Mouse (Mus musculus) adrenal gland, postnatal 14 days (tissue): ENCODE data around the gene Spint5. TPM values are rescaled to one million over a fixed set of nuclear protein-coding genes. Genes with fewer than 3 reads are reported as not detected.

ENCODE experiments used
- DNase-seq: peaks from one replicate; pipeline ENCODE4 v3.0.0; 2021; ENCODE audit warnings: mixed read lengths
- total RNA-seq: library from RNA; stranded (reverse); gene quantifications from 2 replicates; pipeline ENCODE4 v1.2.3, GENCODE M21; 2021

Spint5 gene
- total RNA-seq, 1 experiment from 2014 or later = not detected

DNA sequence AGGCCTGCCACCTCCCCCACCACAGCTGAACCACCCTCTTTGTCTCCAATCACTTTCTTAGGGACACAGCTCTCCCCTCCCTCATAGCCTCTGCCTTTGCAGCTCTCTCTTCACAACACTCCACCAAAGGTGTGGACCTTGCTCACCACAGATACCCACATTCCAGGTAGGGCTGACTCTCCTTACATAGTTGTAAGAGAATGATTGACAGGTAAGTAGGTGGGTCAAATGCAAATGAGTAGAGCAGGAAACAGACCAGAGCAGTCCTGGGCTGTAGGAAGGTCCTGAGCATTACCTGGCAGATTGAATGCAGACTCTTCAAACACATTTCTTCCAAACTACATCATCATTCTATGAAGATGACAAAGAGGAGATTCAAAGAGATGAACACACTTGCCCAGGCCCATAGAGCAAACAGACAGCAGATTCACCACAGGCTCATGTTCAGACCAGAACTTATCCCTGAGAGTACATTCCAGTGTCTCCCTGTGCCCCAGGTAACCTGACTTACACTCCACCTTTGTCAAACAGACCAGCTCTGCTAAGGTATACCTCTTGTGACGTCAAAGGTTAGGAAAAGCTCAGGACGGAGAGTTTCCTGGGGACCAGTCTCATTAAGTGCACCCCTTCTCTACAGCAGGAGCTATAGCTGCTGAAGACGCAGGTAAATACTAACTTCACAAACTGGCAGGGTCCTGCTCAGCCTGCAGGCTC, 22.4 kb downstream of the Spint5 start:
- DNase-seq = no peak

DNA sequence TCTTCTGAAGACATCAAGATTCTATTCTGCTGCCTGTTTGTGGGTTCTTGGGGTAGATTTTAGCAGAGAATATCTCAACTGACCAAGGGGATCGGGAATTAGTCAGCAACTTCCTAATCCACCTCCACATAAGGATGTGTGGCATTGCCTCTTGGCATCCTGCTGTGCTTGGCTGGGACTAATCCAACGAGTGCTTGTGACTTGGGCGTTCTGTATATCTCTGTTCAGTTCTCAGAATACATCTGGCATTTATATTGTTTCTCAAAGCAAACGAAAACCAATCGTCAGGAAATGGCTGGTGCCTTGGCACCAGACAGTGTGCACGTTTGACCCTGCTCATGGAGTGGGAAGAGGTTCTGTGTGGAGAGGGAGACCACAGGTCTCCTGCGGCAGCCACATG, 24.8 kb downstream of the Spint5 start:
- no peak for DNase-seq

DNA sequence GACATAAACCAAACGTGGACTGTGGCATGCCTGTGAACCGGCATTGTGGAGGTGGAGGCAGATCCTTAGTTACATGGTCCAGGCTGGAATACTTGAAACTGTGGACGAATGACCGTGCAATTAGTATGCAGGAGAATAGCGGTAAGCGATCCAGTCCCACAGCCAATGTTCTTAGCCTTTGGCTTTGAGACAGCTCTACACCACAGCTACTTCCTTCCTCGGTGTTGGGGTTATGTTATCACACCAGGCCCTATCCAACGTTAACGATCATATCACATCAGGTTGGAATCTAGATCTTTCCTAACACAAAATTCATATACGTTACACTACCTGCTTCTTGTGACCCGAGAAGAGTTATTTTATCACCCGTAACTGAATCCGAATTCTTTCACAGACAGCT, 29.9 kb downstream of the Spint5 start:
- no peak for DNase-seq

DNA sequence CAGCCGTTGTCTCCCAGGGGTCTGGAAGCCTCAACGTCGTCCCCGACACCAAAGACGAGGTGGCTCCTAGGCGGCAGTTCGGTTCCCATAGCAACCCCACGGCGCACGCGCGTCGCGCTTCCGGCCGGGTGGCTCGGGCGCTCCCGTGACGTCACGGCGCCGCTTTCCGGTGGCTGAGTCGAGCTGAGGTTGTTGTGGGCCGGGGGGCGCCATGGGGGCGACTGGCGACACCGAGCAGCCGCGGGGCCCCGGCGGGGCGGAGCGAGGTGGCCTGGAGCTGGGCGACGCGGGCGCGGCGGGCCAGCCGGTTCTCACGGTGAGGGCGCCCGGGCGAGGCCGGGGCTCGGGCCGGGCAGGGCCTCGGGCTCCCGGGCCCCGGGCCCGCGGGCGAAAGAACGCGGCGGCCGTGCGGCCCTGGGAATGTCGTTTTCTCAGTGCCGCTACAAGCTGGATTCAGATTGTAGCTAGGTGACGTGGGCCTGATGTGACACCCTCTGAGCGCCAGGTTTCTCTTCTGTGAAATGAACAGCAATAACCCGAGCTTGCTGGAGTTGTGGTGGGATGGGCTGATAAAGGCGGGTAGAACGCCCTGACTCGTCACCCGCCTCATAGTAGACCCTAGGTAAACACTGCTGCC, 30.9 kb downstream of the Spint5 start, which contains the start of the genes Wfdc3 and Dnttip1:
Gene Wfdc3, minus strand, starts transcription at position 89 of the 637 bp plus-strand sequence.
Gene Dnttip1, plus strand, starts transcription at position 141 of the 637 bp plus-strand sequence.
- peak; percentile 97 for DNase-seq

DNA sequence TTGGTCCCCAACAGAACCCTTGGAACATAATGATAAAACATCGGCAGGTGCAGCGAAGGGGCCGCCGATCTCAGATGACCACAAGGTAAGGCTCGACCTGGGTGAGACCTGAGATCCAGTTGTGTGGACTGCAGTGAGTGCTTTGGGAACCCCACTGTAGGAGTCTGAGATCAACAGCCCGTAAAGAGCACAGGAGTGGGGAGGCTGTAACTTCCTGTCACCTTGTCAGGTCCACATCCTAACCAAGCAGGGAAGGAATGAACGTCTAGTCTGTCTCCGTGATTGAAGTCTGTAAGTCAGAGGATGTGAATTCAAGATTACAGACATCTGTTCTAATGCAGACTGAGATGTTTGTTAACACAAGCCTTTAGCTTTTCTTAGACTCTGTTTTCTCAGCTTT, 31.6 kb downstream of the Spint5 start:
- DNase-seq = peak; percentile 9

DNA sequence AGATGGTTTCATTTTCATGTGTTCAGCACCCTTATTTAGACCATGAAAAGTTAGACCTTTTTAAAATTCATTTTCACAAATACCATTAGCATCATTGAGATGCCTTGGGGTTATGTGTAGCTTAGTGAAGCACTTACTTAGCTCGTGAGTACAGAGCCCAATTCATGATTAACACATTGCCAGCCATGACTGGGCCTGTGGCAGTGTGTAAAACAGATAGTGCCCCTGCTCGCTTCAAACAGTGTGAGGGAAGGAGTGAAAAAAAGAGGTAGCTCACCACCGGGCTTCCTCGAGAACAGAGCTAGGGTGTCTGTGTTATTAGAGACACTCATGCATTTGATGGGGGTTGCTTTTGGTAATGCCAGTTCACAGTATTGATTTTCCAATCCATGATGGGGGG, 33.1 kb downstream of the Spint5 start:
- DNase-seq = no peak

DNA sequence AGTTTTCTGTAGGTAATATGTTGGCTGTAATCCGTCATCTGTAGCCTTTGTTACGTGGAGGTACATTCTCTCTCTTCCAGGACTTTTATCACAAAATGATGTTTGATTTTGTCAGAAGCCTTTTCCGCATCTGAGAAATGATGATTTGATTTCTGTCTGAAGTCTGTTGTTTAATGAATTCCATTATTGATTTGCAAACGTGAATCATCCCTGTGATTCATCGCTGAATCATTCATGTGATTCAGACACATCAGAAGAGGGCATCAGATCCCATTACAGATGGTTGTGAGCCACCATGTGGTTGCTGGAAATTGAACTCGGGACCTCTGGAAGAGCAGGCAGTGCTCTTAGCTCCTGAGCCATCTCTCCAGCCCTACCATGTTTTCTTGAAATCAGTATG, 33.9 kb downstream of the Spint5 start:
- DNase-seq = no peak

DNA sequence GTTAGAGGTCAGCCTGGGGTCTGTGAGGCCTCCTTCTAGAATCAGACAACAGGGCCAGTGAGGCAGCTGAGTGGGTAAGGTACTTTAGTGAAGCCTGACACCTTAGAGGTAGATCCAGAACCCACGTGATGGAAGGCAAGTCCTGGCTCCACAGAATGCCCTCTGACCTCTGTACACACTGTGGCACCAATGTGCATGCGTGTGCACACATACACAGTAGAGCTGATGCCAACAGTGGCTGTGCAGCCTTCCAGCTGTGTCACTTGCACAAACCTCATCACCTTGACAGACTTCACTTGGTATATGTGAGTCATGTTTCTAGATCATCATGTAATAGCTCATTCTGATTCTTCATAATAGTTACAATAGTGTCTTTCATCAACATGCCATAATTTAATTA, 37.3 kb downstream of the Spint5 start:
- no peak for DNase-seq

DNA sequence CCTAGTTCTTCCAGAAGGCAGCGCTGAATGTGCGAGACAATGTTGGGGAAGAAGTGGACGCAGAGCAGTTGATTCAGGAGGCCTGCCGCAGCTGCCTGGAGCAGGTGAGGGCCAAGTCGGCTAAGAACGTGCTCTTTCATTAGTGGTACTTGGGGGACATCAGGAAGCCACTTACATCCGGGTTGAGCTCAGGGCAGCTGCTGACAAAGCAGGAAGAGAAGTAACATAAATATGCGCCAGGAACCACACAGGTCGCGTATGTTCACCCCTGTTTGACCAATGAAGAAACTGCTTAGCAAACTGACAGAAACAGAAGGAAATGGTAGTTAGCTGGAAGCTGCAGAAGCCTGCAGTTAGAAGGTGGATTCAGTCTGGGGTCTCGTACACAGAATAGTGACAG, 39.0 kb downstream of the Spint5 start:
- no peak for DNase-seq

DNA sequence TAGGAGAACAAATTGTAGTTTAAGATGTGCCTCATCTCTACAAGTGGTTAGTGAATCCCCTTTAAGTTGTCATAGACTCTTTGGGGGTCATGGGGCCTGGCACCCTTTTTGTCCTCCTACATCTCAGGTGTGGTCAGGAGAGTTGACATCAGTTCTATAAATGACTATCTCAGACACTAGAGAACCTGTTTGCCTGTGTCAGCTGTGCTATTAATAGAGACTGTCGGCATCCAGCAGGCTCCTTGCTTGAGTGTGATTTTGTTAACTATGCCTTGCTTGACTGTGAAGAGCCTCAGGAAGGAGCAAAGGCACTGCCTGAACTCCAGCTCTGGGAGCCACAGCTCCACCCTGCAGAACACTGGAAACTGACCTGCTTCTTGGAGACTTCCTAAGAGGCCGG, 39.7 kb downstream of the Spint5 start:
- no peak for DNase-seq

DNA sequence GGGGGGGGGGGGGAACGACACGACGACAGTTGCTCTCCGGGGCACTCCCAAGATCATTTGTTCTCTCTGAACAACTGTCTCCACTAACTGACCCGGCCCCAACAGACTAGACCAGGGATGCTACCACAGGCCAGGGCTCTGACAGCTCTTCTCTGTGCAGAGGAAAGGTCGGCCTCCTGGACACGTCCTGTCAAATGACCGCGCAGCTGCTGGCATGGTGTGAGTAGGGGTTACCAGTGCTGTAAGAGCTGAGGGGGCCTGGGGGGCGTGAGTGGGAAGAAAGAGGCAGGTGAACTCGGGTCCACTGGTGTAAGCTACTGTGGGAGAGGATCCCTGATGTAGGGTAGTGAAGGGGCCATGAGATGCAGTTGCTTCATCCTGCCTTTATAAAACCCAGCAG, 42.7 kb downstream of the Spint5 start:
- DNase-seq = no peak

DNA sequence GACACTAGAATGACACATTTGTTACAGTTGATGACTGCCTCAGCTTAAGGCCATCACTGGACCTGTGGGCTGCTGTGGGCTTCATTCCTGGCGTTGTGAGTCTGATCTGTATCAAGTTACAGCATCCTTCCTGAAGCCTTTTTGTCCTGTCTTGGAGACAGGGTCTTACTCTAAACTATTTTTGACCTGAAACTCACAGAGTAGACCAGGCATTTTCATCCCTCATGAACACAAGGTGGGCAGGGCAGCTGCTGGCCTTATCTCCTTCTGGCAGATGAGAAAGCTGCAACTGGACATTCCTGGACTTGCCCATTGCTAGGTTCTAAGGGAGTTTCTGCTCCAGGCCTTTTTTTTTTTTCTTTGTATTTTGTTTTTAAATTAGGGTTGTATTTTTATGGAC, 43.6 kb downstream of the Spint5 start:
- no peak for DNase-seq

DNA sequence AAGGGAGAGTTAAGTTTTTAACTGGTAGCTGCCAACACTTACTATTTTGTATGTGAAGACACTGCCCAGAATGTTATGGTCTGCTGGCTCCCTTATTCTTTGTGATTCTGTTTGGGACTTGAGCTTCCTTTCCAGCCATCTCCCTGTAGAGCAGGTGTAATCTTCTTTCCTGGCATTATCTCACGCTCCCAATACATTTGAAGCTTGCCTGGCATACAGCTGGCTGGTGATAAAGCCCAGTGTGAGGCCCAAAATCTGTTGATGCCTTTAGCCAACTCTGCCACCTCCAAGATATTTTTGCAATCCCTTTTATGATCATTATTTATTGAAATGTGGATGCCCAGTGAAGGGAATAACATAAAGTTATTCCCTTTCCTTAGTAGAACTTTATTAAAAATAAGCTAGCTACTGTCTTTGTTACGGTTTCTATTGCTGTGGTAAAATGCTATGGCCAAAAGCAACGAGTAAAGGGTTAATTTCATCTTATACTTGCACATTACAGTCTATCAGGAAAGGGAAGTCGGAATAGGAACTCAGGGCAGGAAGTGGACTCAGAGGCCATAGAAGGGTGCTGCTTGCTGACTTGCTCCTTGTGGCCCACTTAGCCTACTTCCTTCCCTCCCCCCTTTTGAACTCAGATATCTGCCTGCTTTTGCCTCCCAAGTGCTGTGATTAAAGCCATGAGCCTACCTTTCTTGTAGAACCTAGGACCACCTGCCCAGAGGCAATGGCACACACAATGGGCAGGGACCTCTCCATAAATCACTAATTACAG, 45.1 kb downstream of the Spint5 start:
- DNase-seq = no peak

DNA sequence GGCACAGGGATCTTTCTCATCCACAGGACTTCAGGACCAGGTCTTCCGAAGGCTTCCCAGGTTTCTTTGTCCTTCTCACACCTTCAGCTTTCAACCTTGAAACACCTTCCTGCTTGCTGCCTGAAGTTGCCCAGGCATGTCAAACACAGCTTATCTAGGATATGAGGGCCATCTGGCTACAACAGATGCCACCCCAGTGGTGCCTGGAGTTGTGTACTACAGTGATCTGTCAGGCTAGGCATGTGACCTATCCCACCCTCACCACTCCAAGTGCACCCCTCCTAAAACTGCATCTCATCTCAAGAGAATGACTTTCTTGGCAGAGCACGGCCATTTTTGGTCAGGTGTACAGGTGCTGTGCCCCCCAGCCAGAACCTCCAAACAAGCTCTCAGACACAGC, 46.4 kb downstream of the Spint5 start:
- DNase-seq = no peak

DNA sequence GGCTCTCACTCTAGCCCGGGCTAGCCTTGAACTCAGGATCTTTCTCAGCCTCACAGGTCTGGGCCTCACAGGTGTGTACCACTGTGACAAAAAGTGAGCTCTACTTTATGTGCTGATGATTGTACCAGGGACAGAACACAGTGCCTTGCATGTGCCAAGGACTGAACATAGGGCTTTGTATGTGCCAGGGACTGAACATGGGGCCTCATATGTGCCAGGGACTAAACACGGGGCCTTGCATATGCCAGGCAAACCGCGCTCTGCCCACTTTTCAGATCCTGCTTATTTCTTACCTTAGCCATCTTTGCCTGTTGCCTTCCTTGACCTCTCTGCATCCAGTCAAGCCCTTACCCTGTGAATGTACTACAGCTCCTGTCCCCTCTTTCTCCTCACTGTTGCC, 46.9 kb downstream of the Spint5 start:
- DNase-seq = no peak

DNA sequence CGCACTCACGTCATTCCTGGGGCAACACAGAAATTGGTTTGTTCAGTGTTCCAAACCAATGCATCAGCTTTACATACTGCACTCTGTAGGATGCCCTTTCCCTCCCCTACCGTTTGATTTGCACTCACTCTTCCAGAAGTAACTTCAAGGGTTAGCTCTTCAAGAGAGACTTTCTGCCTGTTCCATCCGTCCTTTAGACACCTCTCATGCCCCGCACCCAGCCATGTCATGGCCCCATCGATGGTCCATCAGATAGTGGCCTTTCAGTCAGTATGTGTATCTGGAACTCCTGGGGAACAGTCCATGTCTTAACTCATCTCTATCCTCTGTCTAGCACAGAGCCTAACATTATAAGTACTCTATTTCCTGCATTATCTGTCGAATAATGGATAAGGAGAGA, 47.5 kb downstream of the Spint5 start:
- DNase-seq = no peak

DNA sequence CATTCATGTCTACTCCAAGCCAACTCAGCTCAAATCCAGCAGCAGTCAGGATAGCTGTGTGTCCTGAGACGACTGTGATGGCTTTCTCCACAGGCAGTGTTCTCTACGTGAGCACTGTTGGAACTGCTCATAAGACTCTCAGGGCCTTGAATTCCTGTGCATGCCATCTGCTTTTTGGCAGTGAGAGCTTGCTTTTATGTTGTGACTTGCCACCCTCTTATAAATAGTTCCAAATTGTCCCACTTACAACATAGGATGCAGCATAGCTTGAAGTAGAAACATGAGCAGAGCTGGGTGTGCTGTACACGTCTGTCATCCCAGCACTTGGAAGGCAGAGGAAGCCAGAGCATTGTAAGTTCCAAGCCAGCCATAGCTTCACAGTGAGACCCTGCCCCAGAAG, 50.7 kb downstream of the Spint5 start:
- DNase-seq = no peak

Other genes starting within 250 kb of the Spint5 start
- gene Trp53tg5, start 241.6 kb upstream of the Spint5 start, total RNA-seq = not detected in 2 replicates
- 10.0 and 13.8 TPM in 2 replicates for gene Dbndd2, start 229.2 kb upstream of the Spint5 start, total RNA-seq
- gene Pigt, start 217.8 kb upstream of the Spint5 start, total RNA-seq = 85.2 and 89.0 TPM in 2 replicates
- 2.1 TPM in 1 of 2 replicates, not detected in the other for gene Wfdc2, start 152.9 kb upstream of the Spint5 start, total RNA-seq
- gene Spint3, start 141.8 kb upstream of the Spint5 start, total RNA-seq = not detected in 2 replicates
- gene Wfdc6a, start 129.9 kb upstream of the Spint5 start, total RNA-seq = 0.49 and 1.2 TPM in 2 replicates
- gene Eppin, start 121.7 kb upstream of the Spint5 start, total RNA-seq = not detected in 2 replicates
- not detected in 2 replicates for gene Wfdc6b, start 101.8 kb upstream of the Spint5 start, total RNA-seq
- gene Wfdc8, start 101.7 kb upstream of the Spint5 start, total RNA-seq = 0.23 TPM in 1 of 2 replicates, not detected in the other
- not detected in 2 replicates for gene Wfdc16, start 76.5 kb upstream of the Spint5 start, total RNA-seq
- not detected in 2 replicates for gene Wfdc10, start 59.3 kb upstream of the Spint5 start, total RNA-seq
- not detected in 2 replicates for gene Wfdc9, start 58.7 kb upstream of the Spint5 start, total RNA-seq
- not detected in 2 replicates for gene Wfdc11, start 41.2 kb upstream of the Spint5 start, total RNA-seq
- not detected in 2 replicates for gene Wfdc13, start 30.2 kb upstream of the Spint5 start, total RNA-seq
- not detected in 2 replicates for gene Spint4, start 16.8 kb upstream of the Spint5 start, total RNA-seq
- gene Wfdc3, start 30.6 kb downstream of the Spint5 start, total RNA-seq = 0.59 TPM in 1 of 2 replicates, not detected in the other
- 39.6 and 47.3 TPM in 2 replicates for gene Dnttip1, start 30.7 kb downstream of the Spint5 start, total RNA-seq
- 32.1 and 36.0 TPM in 2 replicates for gene Ube2c, start 54.6 kb downstream of the Spint5 start, total RNA-seq
- 1.0 TPM in 1 of 2 replicates, not detected in the other for gene Tnnc2, start 64.7 kb downstream of the Spint5 start, total RNA-seq
- 35.7 and 46.2 TPM in 2 replicates for gene Snx21, start 70.5 kb downstream of the Spint5 start, total RNA-seq
- 25.7 and 28.9 TPM in 2 replicates for gene Acot8, start 89.6 kb downstream of the Spint5 start, total RNA-seq
- gene Zswim3, start 89.8 kb downstream of the Spint5 start, total RNA-seq = 4.9 and 5.1 TPM in 2 replicates
- 7.0 and 8.9 TPM in 2 replicates for gene Zswim1, start 107.4 kb downstream of the Spint5 start, total RNA-seq
- gene Spata25, start 113.2 kb downstream of the Spint5 start, total RNA-seq = not detected in 2 replicates
- 104 and 116 TPM in 2 replicates for gene Ctsa, start 117.6 kb downstream of the Spint5 start, total RNA-seq
- 2.4 and 3.5 TPM in 2 replicates for gene Neurl2, start 118.2 kb downstream of the Spint5 start, total RNA-seq
- gene Pltp, start 142.4 kb downstream of the Spint5 start, total RNA-seq = 35.4 and 36.2 TPM in 2 replicates
- gene Pcif1, start 164.0 kb downstream of the Spint5 start, total RNA-seq = 42.3 and 54.0 TPM in 2 replicates
- gene Zfp335, start 196.5 kb downstream of the Spint5 start, total RNA-seq = 17.3 and 19.4 TPM in 2 replicates
- 1.7 and 2.0 TPM in 2 replicates for gene Mmp9, start 225.5 kb downstream of the Spint5 start, total RNA-seq
- 8.4 and 8.7 TPM in 2 replicates for gene Slc12a5, start 245.5 kb downstream of the Spint5 start, total RNA-seq